Mouse (Mus musculus) 3T3-L1 (cell line): ENCODE measurements at regions not wholly inside any gene's neighbourhood (a gene's known extent, or its start where the extent isn't known, plus 50 kb on each side); places are given as distances from the start of the nearest gene placed in this dataset.

Source experiments
- DNase-seq: peaks from one replicate; pipeline ENCODE4 v3.0.0-alpha.2; 2015; ENCODE audit warnings: low read depth, low spot score

DNA sequence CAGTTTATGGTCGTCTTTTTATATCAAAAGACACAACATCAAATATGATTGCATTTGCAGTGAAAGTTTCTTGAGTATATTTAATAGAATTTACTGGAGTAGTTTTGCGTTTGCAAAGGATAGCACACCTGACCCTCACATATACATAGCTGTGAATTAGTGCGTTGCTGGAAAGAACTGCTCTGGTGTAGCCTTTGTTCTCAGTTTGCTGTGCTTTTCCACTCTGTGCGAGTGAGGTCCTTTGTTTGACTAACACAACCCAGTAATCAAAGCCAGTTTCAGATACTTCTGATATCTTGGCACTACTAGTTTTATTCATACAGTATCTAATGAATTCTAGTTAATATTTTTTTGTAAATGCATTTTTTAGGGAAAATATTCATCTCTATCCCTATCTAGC is 84.7 kb downstream of the Trim52 start:
- DNase-seq, result no peak

DNA sequence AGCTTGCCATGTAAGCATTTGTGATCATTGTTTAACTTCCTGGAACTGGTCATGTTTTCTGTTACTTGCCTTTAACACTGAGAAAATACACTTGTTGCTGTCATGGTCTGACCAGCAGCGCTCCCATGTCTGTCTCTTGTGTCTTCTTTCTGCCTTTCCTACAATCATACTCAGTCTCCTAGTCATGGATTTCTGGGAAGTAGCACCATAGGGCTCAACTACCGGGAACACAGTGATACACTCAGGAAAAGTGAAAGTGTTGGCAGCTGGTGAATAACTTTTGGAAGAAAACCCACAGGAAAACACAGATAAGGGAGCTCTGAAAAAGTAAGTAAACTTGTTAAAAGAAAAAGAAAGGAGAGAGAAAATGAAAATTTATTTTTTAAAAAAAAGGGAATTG is 87.6 kb downstream of the Trim52 start:
- no peak for DNase-seq

DNA sequence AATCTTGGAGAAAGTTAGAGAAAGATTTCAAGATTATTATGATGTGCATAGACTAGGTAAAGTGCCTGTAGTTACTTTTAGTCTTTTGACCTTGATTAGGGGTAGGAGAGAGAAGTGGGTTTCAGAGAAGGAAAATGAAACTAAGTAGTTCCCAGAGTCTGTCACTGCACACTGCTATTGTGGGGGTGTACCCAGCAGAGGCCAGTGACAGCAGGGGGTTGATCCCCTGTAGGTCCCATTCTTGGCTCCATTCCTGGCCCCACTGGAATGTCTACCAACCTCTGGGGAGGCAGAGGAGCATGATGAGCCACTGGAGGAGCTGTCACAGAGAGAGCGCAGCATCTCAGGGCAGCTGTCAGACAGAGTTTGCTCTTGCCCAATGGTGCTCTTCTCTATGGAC is 88.1 kb downstream of the Trim52 start:
- no peak for DNase-seq

DNA sequence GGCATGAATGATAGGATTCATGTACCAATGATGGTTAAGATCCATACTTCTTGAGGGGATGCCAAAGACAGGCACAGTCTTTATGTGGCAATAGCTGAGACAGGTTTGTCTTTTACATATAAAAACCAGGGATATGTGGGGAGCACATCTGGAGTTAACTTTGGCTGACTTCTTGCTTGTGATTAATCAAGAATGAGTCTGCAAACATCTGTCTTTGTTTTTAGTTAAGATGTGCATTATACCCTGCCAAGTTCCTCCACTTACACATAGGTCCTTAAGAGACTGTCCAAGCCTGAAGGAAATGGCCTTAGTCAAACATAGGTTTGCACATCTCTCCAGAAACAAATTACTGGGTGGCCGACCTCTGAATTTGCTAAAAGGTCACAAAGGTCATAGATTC is 91.8 kb downstream of the Trim52 start:
- peak; percentile 56 for DNase-seq

DNA sequence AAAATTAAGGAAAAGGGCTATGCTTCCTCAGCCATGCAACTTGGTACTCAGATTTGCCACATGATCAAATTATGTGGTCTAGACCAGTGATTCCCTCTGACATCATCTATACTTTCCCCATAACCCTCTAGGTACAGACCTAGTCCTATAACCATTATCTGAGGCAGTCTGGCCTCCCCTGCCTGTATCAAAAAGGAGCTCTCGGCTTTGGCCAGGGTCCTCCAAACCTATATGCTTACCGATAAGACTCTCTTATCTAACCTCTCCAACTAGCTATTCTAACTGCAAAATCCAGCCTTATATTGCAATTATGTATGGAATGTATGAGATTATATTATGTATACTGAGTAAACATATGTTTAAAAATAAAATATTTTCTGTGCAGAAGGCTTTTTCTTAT is 93.1 kb downstream of the Trim52 start:
- no peak for DNase-seq

DNA sequence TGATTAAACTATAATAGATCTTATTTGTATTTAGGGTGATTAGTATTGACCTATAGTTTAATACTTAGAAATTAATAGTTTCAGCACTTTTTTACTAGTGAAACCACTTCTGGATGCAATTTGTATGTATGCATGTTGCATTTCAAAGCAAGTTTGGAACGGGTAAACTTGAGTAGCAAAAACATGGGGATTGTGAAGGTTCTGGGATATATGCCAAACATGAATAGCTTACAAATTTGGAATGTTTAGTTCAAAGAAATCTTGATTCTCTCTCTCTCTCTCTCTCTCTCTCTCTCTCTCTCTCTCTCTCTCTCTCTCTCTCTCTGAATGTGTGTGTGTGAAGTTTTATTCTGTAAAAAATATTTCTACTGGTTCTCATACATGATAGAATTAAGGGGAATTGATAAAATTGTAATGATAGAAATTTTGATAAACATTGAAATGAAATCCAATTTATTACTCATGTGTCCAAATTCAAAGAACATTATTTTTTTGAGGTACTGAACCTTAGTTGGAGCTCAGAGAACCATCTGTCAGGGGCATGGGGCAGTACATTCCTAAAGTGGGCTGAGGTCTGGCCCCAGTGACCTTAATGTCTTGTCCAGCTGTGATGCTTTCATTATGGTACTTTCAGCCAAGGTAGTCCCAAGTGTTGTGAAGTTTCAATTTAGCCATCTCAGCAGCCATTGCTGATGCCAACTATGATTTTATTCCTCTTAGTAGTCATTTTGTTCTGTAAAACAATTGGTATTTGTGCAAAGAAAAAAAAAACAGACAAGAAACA is 93.7 kb downstream of the Trim52 start:
- DNase-seq, result peak; percentile 51

DNA sequence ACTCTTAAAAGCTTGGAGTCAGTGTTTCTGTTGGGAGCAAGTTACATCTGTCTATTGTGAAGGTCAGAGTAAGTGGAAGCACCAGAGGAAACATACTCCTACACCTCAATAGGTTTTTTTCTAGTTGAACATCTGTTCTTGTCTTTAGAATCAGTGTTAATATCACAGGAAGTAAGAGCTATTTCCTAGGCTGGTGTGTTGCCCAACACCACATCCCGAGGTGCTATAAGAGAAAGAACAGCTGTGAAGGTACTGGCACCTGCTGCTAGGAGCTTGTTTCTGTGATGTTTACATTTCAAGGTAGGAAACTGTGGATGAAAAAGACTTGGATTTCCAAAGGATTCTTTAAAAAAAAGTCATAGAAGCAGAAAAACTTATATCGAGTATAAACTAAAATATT is 105.1 kb downstream of the Trim52 start:
- DNase-seq, result no peak

DNA sequence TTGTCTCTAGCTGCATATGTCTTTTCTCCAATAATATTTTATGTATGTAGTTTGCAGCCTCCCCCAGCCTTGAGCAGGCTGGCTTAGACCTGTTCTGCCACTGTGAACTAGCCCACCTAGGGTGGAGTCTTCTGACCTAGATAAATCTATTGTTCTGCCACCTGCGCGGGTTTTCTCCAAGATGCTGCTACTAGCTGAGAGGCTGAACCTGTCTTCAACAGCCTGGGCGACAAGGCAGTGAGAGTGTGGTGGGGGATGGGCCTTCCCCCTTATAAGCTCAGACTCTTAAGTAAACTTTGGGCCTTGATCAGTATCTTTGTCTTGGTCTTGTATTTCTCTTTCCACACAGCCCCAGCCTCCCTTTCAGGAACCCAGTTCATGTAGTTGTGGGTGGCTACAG is 111.7 kb downstream of the Trim52 start:
- DNase-seq, result no peak

DNA sequence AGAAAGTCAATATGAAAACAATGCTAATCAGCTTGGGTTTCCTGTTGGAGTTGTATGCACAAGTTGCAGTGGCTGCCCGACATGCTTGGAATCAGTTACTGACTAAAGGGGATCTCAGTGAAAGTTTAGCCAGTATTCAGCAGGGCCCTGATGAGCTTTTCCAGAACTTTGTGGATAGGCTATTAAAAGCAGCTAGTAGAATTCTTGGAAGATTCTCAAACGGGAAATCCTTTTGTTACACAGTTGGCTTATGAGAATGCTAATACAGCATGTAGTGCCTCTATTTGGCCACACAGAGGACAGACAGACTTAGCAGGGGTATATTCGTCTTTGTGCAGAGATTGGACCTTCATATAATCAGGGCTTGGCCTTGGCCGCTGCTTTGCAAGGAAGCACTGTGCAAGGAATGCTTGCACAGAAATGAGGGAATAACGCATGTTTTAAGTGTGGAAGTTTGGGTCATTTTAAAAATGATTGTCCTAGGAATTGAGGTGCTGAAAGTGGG is 113.3 kb downstream of the Trim52 start:
- no peak for DNase-seq

DNA sequence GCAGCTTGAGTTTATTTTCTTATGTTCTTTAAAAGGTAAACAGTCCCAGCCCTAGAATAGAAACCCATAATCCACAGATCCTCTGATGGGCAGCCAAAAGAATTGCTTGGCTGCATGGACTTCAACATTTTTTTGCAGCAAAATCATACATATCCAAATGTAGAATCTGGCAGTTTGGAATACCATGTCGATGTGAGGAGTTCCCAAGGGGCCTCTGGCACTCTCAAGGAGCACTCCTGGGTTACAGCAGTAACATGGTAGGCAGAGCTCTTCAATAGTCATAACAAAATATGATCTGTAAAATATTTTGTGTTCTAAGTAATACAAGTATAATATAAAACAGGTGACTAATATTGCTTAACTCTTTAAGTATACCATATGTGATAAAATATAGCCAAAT is 119.4 kb downstream of the Trim52 start:
- no peak for DNase-seq

DNA sequence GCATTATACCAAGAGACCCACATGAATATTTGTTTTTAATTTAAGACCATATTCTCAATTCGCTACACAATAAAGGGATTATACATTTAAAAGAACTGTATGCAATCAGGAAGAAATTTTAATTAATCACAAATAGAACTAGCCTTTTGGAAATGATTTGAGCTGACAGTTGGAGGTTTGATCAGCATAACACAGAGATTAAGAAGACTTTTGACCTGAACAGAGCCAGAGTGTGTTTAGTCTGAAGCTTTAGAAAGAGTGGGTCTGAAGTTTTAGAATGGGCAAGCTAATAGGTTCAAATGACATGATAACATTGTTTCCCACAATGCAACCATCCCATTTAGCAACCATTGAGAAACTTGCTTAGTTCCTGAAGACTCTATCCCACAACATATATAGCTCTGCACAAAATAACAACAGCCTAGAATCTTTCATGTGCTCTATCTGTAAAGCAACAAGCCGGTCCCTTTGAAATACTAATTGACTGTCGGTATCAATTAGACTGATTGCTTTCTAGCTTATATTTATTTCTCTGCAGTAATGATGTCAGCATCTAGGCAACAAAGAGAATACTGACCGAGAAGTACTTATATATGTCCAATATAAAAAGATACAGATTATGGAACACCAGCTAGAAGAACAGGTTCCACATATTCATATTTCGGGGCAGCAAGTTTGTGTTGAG is 135.9 kb downstream of the Trim52 start:
- DNase-seq, result no peak

DNA sequence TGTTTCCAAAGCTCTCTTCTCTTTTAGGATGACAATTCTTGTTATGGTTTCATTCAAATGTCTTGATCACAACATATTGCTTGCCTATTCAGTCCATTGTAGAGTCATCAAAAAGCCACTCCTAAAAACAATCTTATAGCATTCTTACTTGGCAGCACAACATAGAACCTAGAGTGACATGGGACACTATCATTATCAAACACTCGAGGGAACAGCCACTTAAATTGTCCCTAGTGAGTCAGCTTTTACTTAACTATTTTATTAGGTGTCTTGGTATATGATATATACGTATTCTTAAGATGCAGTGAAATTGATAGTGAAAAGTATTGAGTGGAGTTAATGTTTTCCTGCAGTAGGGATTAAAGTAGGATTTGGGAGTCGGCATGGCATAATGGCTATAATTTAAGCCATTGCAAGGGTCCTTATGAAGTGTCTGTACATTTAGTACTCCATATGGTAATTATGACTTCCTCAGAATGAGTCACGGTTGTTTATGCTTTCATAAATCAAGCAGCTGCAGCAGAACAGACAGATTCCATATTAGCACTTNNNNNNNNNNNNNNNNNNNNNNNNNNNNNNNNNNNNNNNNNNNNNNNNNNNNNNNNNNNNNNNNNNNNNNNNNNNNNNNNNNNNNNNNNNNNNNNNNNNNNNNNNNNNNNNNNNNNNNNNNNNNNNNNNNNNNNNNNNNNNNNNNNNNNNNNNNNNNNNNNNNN is 153.6 kb downstream of the Trim52 start:
- DNase-seq, result no peak

DNA sequence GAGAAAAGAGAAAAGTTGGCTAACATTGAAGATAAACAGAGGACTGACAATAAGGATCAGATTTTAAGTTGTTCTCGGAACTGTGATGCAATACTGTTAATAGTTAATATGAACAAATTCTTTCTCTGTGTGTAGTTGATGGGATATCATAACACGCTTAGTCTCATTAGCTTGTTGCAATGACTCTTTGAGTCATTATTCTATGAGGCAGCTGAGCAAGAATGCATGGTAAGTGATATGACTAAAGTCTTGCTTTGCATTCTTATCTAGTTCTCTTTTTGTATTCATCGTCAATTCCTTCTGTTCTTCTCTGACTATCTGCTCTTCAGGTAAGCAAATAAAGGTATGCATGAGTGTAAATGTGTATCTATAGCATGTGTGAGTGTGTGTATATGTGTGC is 159.3 kb downstream of the Trim52 start:
- DNase-seq, result no peak

DNA sequence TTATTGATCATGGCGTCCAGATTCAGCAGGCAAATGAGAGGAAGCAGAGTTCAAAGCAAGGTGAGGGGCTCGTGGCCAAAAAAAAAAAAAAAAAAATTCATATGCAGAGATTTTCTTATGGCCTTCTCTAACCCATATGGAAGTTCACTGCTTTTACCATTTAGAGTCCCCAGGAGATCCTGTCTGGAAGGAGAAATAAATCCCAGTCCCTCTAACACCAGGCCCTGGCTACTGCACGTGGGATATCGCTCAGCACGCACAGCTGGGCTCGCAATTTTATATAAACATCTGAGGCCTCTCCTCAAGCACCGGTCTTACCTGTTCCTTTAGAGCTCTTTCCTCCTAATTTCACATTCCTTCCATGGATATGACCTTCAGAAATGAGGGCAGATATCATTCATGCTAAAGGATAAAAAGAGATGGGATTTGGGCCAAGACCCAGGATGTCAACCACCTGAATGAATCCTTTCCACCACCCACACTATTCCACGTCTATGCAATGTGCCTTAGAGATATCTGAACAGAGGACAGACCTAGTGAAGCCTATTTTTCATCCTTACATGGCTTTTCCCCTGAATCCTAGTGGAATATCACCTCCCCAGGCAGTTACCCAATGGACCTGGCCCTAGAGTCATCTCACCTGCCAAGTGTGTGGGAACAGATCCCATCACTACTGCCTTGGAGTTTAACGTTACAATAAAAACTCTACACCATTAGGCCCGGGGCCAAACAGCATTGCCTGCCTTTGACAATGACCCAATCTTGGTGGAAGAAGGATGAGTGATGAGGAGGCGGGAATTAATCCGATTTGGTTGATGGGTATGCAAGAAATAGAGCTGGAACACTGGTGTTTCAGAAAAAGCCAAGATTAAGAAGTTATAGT is 161.9 kb downstream of the Trim52 start:
- DNase-seq, result no peak

DNA sequence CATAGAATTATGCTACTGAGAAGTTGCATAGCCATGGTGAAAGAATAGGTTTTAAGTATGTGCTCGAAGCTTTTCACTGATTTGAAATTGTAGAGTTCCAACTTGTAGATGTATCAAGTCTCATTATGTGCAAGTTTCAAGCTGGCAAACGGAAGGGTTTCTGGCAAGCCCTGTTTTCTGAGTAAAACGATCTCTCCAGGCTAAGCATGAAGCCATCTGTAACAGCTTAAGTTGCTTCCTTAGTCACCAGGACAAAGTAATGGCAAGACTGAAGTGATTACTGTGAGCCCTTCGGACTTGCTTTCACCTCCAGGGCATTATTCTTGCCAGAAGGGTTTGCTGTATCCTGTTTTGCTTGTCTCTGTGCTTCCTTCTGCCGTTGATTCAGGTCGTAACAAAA is 163.7 kb downstream of the Trim52 start:
- peak; percentile 33 for DNase-seq

DNA sequence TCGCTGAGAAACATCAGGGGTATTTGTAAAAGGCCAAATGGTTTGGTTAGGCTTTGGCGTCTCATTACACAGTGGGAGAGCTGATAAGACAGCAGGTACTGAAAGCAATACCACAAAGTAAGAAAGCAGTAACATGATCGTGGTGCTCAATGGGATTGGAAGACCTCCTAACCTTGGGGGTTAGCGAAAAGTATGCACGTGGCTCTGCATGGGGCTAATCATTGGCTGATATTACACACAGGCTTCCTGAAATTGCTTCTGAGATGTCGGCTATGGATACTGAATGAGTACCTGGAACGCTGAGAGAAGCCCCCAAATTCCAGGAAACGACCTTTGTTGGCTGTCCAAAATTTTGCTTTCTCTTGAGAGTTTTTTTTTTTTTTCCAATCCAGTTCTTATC is 207.6 kb downstream of the Trim52 start:
- DNase-seq, result no peak

DNA sequence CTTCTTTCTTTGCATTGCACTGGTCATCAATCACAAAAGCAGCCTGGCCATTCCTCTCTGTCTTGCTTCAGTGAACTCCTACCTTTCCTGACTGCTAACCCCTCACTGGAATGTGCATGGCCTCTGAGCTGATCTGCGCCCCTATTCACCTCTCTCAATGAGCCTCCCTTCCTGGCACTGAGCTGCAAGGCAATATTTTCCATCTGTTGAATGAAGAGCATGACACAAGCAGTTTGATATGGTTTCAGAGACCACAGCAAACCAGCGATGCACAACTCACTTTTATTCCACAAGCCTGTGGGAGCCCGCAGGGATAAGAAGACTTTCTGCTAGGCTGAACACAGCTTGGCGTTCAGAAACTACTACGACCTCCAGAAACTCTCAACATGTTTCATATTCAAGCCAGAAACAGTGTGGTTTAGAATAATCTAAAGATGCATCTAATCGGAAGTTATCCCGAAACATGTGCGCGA is 208.1 kb downstream of the Trim52 start:
- no peak for DNase-seq

DNA sequence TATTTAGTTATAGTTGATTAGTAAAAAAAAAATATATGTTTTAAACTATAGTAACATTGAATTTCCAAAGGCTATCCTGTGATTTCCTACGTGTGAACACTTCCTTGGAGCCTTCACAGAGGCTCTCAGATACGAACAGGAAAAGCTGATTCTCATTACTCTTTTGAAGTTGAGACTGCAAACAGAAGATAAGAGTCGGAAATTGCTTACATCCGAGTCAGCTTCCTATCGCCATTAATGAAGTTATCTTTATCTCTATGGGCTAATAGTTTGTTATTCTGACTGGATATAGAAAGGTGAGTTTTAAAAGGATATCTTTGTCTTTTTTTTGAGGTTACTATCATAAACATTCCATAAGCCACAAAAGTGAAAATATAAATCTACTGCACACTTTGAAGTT is 212.8 kb downstream of the Trim52 start:
- DNase-seq, result no peak

DNA sequence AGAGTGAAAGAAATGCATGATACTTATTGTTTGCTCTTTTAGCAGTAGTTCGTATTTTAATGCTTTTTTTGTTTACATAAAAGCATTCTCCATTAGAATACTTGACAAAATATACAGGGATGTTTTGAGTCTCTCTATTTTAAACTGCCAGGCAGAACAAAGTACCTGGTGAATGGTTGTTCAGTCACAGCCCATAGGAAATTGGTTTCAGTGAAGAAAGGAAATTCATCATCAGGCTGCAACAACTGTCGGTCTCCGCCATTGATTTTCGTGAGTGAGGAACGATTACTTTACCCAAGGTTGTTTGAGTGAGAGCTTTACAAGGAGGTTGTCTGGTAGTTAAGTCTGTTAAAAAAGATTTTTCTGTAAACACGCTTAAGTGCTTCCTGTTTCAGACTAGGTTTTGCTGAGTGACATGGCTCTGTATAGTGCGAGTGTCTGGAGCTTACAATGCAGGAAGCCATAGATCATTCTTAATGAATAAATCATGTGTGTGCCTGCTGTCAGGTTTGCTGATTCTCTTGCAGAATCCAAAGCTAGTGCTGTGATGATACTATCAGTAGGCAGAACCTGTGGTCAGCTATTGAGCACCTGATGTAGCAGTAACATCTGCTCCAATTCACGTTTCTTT is 221.8 kb downstream of the Trim52 start:
- no peak for DNase-seq

DNA sequence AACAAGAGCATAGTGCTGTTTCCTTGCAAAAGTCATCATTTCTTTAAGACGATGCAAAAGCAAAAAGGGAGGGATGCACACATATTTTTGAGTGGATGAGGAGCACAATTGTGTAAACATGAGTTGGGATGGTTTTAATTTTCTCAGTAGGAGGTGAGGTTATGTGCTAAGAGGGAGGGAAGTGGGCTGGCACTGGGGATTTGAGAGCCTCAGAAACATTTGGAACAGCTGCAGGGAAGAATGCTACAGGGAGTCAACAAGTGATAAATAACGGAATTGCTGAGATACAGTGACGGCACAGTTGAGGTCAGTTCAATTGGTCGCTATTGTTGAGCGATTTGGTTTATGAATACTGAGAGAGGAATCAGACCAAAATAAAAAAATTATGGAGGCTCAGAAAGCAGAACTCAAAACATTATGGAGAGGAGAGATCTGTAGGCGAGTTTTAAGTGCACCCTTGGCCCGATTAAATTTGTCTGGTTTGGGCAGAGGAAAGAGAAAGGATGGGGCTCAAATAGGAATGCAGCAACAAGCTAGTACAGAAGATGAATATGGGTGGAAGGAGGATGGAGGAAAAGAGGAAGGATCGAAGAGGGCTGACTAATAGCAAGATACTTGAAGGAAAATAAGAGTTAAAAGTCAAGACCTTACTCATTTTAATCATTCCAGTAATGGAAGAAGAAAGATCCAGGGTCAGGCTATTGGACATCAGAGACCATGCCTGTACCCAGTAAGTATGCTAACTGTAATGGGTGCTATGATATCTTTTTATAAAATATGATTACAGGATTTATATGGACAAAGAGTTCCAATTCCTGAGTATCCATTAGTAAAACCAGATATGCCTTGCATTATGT is 259.0 kb downstream of the Trim52 start:
- DNase-seq, result peak; percentile 32
